In the genomic region with DNA sequence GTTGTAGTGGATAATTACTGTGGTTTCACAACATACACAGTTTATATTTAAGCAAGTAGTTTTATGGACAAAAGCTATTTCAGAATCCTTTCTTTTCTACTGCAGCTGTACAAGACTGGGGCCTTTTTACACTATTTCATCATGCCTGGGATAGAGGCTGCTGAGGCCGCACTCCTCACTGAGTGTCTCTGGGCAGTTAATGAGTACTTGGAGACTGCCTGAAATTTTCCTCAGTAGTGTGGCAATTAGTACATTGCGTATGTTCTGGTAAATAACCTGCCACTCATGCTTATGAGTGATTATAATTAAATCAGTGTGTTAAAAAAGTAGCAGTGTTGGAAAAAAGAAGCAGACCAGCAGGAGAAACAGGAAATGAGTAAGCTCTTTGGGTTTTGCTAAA, we compare ENCODE assay signal across 16 mouse cellular contexts.
DNase-seq lines count a peak whose midpoint lies in the region; ATAC-seq and TF ChIP-seq lines count a peak whose summit lies in the region.
"Had no signal": no experiment of that assay in that cellular context is flagged by ENCODE, and none has a peak within 500 bp of the region (broad histone marks: within the 10 kb centered on the region; RNA-seq: fewer than 3 reads in every experiment).

No protein-coding gene starts in this region.

- ATAC-seq in forebrain, embryonic 14.5 days: peak; percentile 60; the same call in 1 of the 2 replicates
- ATAC-seq in forebrain, embryonic 16.5 days: peak; percentile 67; the same call in 1 of the 2 replicates
- ATAC-seq in forebrain, postnatal 0 days: no peak
- ATAC-seq in heart, embryonic 11.5 days (replicated peaks; ENCODE audit: insufficient number of reproducible peaks, low FRiP score, low TSS enrichment): no peak

- no peak overlapping the region for H3K4me3 ChIP-seq in forebrain, embryonic 14.5 days (ENCODE audit: low read depth, low read length)
- no peak overlapping the region for H3K4me3 ChIP-seq in forebrain, embryonic 10.5 days
- no peak overlapping the region for H3K4me3 ChIP-seq in forebrain, embryonic 16.5 days (replicated peaks; ENCODE audit: low read length)
- no peak overlapping the region for H3K4me3 ChIP-seq in forebrain, postnatal 0 days (ENCODE audit: low read depth, low read length)
- no peak overlapping the region for H3K4me3 ChIP-seq in heart, embryonic 11.5 days (ENCODE audit: low read depth, low read length)
- H3K4me3 ChIP-seq: embryonic facial prominence, embryonic 10.5 days; embryonic facial prominence, embryonic 12.5 days had no signal

- no peak for TF ChIP-seq CTCF in forebrain, postnatal 0 days (IDR thresholded peaks at IDR 0.05; ENCODE audit: low read depth)
- no peak for TF ChIP-seq CTCF in brain, embryonic 14.5 days (IDR thresholded peaks at IDR 0.05; ENCODE audit: borderline replicate concordance, extremely low read depth, insufficient read depth, insufficient read length)

- H3K36me3 ChIP-seq in forebrain, embryonic 14.5 days (ENCODE audit: control insufficient read depth, insufficient read depth, low read length): no peaks in the 10 kb centered on the region
- H3K36me3 ChIP-seq in forebrain, embryonic 10.5 days (replicated peaks): no peaks in the 10 kb centered on the region
- no peaks in the 10 kb centered on the region for H3K36me3 ChIP-seq in forebrain, embryonic 16.5 days (ENCODE audit: control insufficient read depth, insufficient read depth)
- H3K36me3 ChIP-seq in forebrain, postnatal 0 days (ENCODE audit: insufficient read depth): no peaks in the 10 kb centered on the region
- H3K36me3 ChIP-seq in heart, embryonic 11.5 days (ENCODE audit: control insufficient read depth, insufficient read depth, low read length): no peaks in the 10 kb centered on the region
- H3K36me3 ChIP-seq: embryonic facial prominence, embryonic 10.5 days; embryonic facial prominence, embryonic 12.5 days had no signal

- no peaks in the 10 kb centered on the region for H3K27me3 ChIP-seq in forebrain, embryonic 14.5 days (replicated peaks; ENCODE audit: control insufficient read depth, insufficient read depth, low read length)
- H3K27me3 ChIP-seq in forebrain, embryonic 10.5 days (ENCODE audit: poor library complexity, severe bottlenecking): no peaks in the 10 kb centered on the region
- H3K27me3 ChIP-seq in forebrain, embryonic 16.5 days (replicated peaks; ENCODE audit: control insufficient read depth, insufficient read depth, low read length): no peaks in the 10 kb centered on the region
- no peaks in the 10 kb centered on the region for H3K27me3 ChIP-seq in forebrain, postnatal 0 days (ENCODE audit: insufficient read depth, low read length)
- H3K27me3 ChIP-seq in heart, embryonic 11.5 days (ENCODE audit: control insufficient read depth, insufficient read depth, low read length): no peaks in the 10 kb centered on the region
- H3K27me3 ChIP-seq: embryonic facial prominence, embryonic 12.5 days had no signal

- H3K4me1 ChIP-seq in forebrain, embryonic 14.5 days (ENCODE audit: control insufficient read depth, insufficient read depth, low read length): no peaks in the 10 kb centered on the region
- H3K4me1 ChIP-seq in forebrain, embryonic 10.5 days: no peaks in the 10 kb centered on the region
- no peaks in the 10 kb centered on the region for H3K4me1 ChIP-seq in forebrain, embryonic 16.5 days (replicated peaks; ENCODE audit: control insufficient read depth, insufficient read depth, low read length)
- no peaks in the 10 kb centered on the region for H3K4me1 ChIP-seq in forebrain, postnatal 0 days (ENCODE audit: insufficient read depth)
- H3K4me1 ChIP-seq in heart, embryonic 11.5 days (ENCODE audit: control insufficient read depth, insufficient read depth, low read length): no peaks in the 10 kb centered on the region
- H3K4me1 ChIP-seq: embryonic facial prominence, embryonic 10.5 days; embryonic facial prominence, embryonic 12.5 days had no signal

- no peak for TF ChIP-seq POLR2A in brain, embryonic 14.5 days (IDR thresholded peaks at IDR 0.05; ENCODE audit: borderline replicate concordance, extremely low read depth, insufficient read depth, insufficient read length, poor library complexity, severe bottlenecking)

- WGBS in forebrain, embryonic 14.5 days: 37% methylated on average over 2 of the region's 2 CpGs
- WGBS in forebrain, embryonic 10.5 days: 77% methylated on average over 2 of the region's 2 CpGs
- WGBS in forebrain, embryonic 16.5 days: 31% methylated on average over 2 of the region's 2 CpGs
- 46% methylated on average over 2 of the region's 2 CpGs for WGBS in forebrain, postnatal 0 days
- 77% methylated on average over 2 of the region's 2 CpGs for WGBS in heart, embryonic 11.5 days (ENCODE audit: insufficient replicate concordance)

- DNase-seq in forebrain, embryonic 14.5 days (ENCODE audit: low spot score): peak; percentile 31
- DNase-seq in forebrain, embryonic 10.5 days (ENCODE audit: extremely low spot score, low spot score): no peak
- DNase-seq in forebrain, postnatal 0 days: no peak
- peak; percentile 51 for DNase-seq in brain, embryonic 14.5 days (ENCODE audit: low read depth)
- DNase-seq: adrenal gland, adult 2 months; adrenal gland, postnatal 10 days; adrenal gland, postnatal 25 days; cerebellum, adult 11-12 months; cerebellum, adult 2 months; cerebellum, adult 9-10 months; cerebellum, postnatal 10 days; cerebellum, postnatal 25 days had no signal

- H3K9ac ChIP-seq in forebrain, embryonic 14.5 days (ENCODE audit: low read length): no peak overlapping the region
- H3K9ac ChIP-seq in forebrain, embryonic 16.5 days (replicated peaks; ENCODE audit: low read depth, low read length): no peak overlapping the region
- no peak overlapping the region for H3K9ac ChIP-seq in forebrain, postnatal 0 days
- H3K9ac ChIP-seq in heart, embryonic 11.5 days (ENCODE audit: low read depth, low read length): no peak overlapping the region
- H3K9ac ChIP-seq: embryonic facial prominence, embryonic 12.5 days had no signal

- H3K27ac ChIP-seq in forebrain, embryonic 14.5 days (ENCODE audit: low read depth, low read length): no peak overlapping the region
- no peak overlapping the region for H3K27ac ChIP-seq in forebrain, embryonic 10.5 days
- no peak overlapping the region for H3K27ac ChIP-seq in forebrain, embryonic 16.5 days (ENCODE audit: low read length)
- H3K27ac ChIP-seq in forebrain, postnatal 0 days (ENCODE audit: low read depth, low read length): no peak overlapping the region
- no peak overlapping the region for H3K27ac ChIP-seq in heart, embryonic 11.5 days (ENCODE audit: low read depth, low read length)
- H3K27ac ChIP-seq: embryonic facial prominence, embryonic 10.5 days; embryonic facial prominence, embryonic 12.5 days had no signal

- no peaks in the 10 kb centered on the region for H3K9me3 ChIP-seq in forebrain, embryonic 14.5 days (replicated peaks; ENCODE audit: control insufficient read depth, low read length)
- no peaks in the 10 kb centered on the region for H3K9me3 ChIP-seq in forebrain, embryonic 10.5 days
- no peaks in the 10 kb centered on the region for H3K9me3 ChIP-seq in forebrain, embryonic 16.5 days (ENCODE audit: control insufficient read depth, low read length)
- H3K9me3 ChIP-seq in forebrain, postnatal 0 days (ENCODE audit: low read length): no peaks in the 10 kb centered on the region
- H3K9me3 ChIP-seq in heart, embryonic 11.5 days (replicated peaks; ENCODE audit: control insufficient read depth, low read length): no peaks in the 10 kb centered on the region
- H3K9me3 ChIP-seq: embryonic facial prominence, embryonic 10.5 days; embryonic facial prominence, embryonic 12.5 days had no signal

- H3K4me2 ChIP-seq in forebrain, embryonic 14.5 days (ENCODE audit: low read length): no peak overlapping the region
- no peak overlapping the region for H3K4me2 ChIP-seq in forebrain, embryonic 16.5 days (ENCODE audit: low read length)
- no peak overlapping the region for H3K4me2 ChIP-seq in forebrain, postnatal 0 days (ENCODE audit: low read depth)
- no peak overlapping the region for H3K4me2 ChIP-seq in heart, embryonic 11.5 days
- H3K4me2 ChIP-seq: embryonic facial prominence, embryonic 12.5 days had no signal

Comparison
In these comparisons a context has a peak if more than half of its experiments do, and no peak if none do; other contexts are left out.
1. ATAC-seq: peak in forebrain, embryonic 14.5 days (single experiment) and forebrain, embryonic 16.5 days (single experiment); none in forebrain, postnatal 0 days (single experiment) and heart, embryonic 11.5 days (single experiment).
2. DNase-seq: peak in forebrain, embryonic 14.5 days (single experiment) and brain, embryonic 14.5 days (single experiment); none in forebrain, embryonic 10.5 days (single experiment) and forebrain, postnatal 0 days (single experiment).